Comparison of ENCODE assay signal across 16 mouse cellular contexts in genomic region chr1:78866455-78866854, GRCm38 (mm10). TPM values are rescaled to one million over a fixed set of nuclear protein-coding genes. Genes with fewer than 3 reads are reported as not detected.
"Had no signal": no experiment of that assay in that cellular context is flagged by ENCODE, and none has a peak within 500 bp of the region (broad histone marks: within the 10 kb centered on the region; RNA-seq: fewer than 3 reads in every experiment).

No protein-coding gene starts in this region.

- H3K4me3 ChIP-seq: neural tube, embryonic 15.5 days; stomach, embryonic 15.5 days had no signal

- H3K4me1 ChIP-seq: stomach, embryonic 15.5 days had no signal

- H3K27ac ChIP-seq: neural tube, embryonic 15.5 days; stomach, embryonic 15.5 days; stomach, postnatal 0 days had no signal

- H3K27me3 ChIP-seq: neural tube, embryonic 15.5 days; stomach, embryonic 15.5 days had no signal

- H3K9me3 ChIP-seq: neural tube, embryonic 15.5 days; stomach, embryonic 15.5 days had no signal

- H3K4me2 ChIP-seq: neural tube, embryonic 15.5 days; stomach, embryonic 15.5 days had no signal

- H3K9ac ChIP-seq: neural tube, embryonic 15.5 days; stomach, embryonic 15.5 days had no signal

- DNase-seq: retina, postnatal 1 day; right cerebral cortex, adult 18-20 months; right cerebral cortex, postnatal 14 days; right cerebral cortex, postnatal 25 days; right cerebral cortex, postnatal 4 days; spleen, adult 18-20 months; thymus, adult 18-20 months; thymus, adult 2 months; thymus, postnatal 14 days; thymus, postnatal 25 days; thymus, postnatal 36 days; thymus, postnatal 4 days had no signal

- H3K36me3 ChIP-seq: neural tube, embryonic 15.5 days; stomach, embryonic 15.5 days had no signal

RNA-seq across cellular contexts. Expression of gene Kcne4, which starts 49.9 kb away (rescaled TPM):
- total RNA-seq: neutrophil, adult 5-6 weeks had no signal
